Mouse (Mus musculus) liver, adult (tissue): ENCODE results near the gene Tma7.

Experiments used
- GATA4 ChIP-seq: IDR thresholded peaks from 2 replicates; pipeline ENCODE4 v1.6.1; 2014; ENCODE audit warnings: mild to moderate bottlenecking, low read length; ENCODE audit not compliant: insufficient replicate concordance

Tma7 gene

GRCm38 (mm10) chr9:109095137-109095982, 13.0 kb upstream of the Tma7 start, which contains the start of gene Plxnb1:
TSS of gene Plxnb1 (plus strand) at chr9:109095389.
- no peak for TF ChIP-seq GATA4

DNA sequence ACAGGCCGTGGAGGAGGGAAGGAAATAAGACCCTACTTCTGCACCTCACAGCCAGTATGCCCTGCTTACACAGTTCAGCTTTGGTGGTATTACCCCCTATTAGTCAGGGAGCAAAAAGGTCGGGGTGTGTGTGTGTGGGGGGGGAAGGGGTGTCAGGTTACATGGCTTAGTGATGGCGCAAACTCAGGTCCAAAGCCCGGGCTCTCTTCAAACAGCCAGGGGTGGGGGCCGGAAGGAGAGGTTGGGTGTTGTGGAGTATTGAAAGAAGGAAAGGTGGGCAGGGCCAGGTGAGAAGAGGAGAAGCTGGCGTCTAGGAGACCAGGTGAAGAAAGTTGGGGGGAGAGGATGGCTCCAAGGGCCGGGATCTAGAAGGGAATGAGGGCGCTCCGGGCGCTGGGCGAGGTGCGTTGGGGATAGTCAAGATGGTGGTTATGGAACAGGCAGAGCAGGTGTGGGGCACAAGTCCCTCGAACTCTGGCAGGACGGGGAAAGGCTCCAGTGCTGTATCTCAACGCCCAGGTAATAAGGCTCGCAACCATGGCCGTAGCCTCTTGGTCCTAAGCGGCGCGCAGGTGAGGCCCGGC, 12.3 kb upstream of the Tma7 start:
- TF ChIP-seq GATA4 = no peak

- TF ChIP-seq GATA4 = no peak
Measured at GRCm38 (mm10) chr9:109093786-109094552, 11.6 kb upstream of the Tma7 start.

GRCm38 (mm10) chr9:109092799-109093198, 10.4 kb upstream of the Tma7 start:
- TF ChIP-seq GATA4 = no peak

DNA sequence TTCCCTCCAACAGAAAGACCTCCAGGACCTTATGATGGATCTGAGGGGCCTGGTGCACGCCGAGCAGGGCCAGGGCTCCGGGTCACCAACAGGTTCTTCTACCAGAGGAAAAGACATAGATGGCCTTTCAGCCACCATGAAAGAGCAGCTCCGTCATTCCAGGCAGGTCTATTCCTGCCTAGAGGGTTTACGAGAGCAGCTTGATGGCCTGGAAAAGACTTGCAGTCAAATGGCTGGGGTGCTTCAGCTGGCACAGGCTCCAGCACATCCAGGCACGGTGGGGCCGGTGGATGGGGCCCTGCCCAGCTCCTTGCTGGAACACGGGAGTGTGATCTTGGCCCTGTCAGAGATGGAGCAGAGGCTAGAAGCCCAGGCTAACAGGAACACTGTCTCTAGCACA, 9.4 kb upstream of the Tma7 start:
- TF ChIP-seq GATA4 = no peak

GRCm38 (mm10) chr9:109090446-109090845, 8.1 kb upstream of the Tma7 start:
- TF ChIP-seq GATA4 = no peak

- TF ChIP-seq GATA4 = no peak
Measured at GRCm38 (mm10) chr9:109087987-109088386, 5.6 kb upstream of the Tma7 start.

GRCm38 (mm10) chr9:109084922-109085321, 2.5 kb upstream of the Tma7 start:
- no peak for TF ChIP-seq GATA4

- TF ChIP-seq GATA4 = no peak
Measured at GRCm38 (mm10) chr9:109081749-109082123, 651 bp downstream of the Tma7 start.

GRCm38 (mm10) chr9:109080516-109080915, 1.9 kb downstream of the Tma7 start:
- TF ChIP-seq GATA4 = no peak

DNA sequence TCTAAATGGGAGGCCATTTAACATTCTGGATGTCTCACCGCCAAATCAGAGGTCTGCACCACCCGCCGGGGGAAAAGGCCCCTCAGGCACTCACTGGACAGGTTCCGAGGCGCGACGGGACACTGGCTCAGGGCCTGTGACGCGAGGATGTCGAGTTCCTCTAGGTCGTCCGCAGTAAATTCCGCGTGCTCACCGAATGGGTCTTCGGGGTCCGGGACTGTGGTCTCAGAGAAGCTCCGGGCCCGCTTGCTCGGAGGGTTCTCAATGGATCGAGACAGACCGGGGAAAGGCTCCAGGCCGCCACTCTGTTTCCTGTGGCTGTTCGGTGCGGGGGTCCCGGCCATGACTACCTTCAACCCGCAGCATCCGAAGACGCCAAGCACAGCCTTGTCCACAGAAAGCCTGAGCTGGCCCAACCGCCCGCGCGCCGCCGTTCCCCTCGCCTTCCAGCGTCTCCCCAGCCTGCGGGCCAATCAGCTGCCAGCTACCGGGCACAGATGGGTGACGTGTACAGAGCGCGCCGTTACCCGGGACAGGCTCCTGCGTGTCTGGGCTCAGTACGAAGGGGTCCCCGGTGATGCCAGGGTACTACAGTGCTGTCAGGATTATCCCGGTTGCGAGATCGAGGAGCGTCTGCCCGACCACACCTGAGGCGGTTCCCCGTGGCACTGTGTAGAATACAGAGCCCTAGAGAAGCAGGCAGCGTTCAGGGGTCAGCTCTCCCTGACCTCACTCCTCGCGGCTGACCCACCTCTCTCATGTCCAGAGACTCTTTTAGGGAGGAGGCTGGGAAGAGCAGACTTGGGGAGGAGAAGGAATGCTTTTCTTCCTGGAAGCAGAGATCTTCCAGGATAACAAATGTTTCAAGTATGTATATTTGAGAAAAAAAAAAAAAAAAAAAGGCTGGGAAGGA, 8.5 kb downstream of the Tma7 start, which contains the start of gene Atrip:
TSS of gene Atrip (minus strand) at position 464 of the 913 bp plus-strand sequence.
- peak; percentile 14; the same call in 1 of the 2 replicates for TF ChIP-seq GATA4

DNA sequence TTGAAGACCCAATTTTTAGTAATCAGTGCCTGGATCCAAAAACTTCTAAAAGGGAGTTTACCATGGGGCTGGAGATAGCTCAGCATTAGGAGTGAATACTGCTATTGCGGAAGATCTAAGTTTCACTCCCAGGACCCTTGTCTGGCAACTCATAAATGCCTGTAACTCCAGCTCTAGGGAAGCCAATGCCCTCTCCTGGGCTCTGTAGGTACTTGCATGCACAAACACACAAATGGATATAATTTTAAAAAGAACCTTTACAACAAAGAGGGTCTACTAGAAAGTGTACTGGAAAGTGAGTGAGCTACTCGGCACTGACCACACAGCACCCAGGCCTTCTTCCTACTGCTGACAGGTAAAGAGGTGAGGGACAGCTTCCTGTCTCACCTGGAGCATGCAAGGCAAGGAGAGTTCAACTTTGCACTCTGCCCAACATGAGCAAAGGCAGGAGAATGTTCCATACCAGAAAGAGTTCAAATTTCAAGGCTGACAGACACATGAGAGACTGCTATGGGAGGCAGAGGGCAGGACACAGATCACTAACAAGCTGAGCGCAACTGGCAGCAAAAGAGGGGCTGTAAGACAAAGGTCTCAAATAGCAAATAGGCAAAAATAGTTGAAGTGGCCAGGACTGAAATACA, 14.2 kb downstream of the Tma7 start:
- TF ChIP-seq GATA4 = no peak

DNA sequence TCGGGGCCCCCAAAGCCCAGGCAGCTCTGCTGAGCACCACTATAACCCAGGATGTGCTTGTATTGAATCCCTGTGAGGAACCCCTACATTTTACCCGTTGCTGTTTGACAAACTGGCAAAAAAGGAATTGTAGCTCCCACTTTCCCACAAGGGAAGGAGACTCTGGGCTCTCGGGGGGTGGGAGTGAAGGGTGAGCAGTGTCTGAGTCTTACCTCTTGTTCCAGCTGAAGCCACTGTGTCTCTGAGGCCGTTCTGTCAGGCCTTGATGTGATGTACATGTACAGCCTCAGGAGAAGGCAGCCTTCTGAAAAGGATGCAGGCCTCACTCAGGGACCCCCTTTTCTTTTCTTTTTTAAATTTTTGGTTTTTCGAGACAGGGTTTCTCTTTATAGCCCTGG, 21.5 kb downstream of the Tma7 start:
- no peak for TF ChIP-seq GATA4

DNA sequence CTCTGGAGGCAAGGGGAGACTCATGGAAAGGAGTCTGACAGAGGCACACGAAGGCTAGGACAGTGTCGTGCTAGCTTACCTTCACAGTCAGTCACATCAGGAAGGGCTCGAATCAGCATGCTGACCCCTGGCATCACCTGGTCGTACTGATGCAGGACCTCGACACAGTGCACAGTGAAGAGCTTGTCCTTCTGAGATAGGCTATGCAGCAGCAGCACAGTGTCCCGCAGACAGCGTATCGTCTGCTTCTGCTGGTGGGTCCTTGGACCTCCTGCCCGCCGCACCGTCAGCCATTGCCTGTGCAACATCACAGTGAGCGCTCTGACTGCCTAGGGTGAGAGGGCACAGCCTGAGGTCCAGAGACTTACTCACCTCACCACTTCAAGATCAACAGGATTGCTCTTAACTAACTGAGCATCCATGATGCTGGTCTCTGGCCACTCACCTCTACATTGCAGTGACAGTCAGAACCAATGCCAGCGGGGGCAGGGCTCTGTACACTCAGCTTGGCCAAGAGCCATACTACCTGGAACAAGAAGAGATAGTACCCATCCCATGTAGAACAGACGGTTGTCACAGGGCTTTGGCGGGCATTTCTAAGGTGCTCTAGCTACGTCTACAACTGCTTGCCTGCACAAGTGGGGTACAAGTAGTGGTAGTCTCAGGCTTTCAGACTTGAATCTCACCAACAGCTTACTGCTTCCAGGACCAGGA, 22.0 kb downstream of the Tma7 start:
- TF ChIP-seq GATA4 = no peak
